Mouse (Mus musculus) liver, embryonic 11.5 days (tissue): Measurements from ENCODE around the gene Mtus2. TPM values are rescaled to one million over a fixed set of nuclear protein-coding genes. Genes with fewer than 3 reads are reported as not detected.
A peak's percentile ranks its signal among the peaks of the same experiment; 100 is the strongest.
"Not testable (repeated sequence)": the region's sequence is repeated elsewhere in the genome, so short reads cannot be mapped to it uniquely, and the experiment has no call there.

Source experiments
- ATAC-seq: fragments of 200-750 bp; cut with Nextera tagmentation; replicated peaks from 2 replicates; pipeline ENCODE4 v1.8.0; 2017; ENCODE audit warnings: moderate number of reproducible peaks, mild to moderate bottlenecking, moderate TSS enrichment, moderate library complexity; ENCODE audit not compliant: low FRiP score
- DNase-seq: peaks from one replicate; pipeline ENCODE4 v3.0.0-alpha.2; 2017; ENCODE audit warnings: low spot score
- H3K27ac ChIP-seq: fragments of 300-500 bp; sonication (generic); 2 replicates; pipeline ENCODE4 v1.5.1; 2014; ENCODE audit warnings: mild to moderate bottlenecking, low read depth, low read length, control low read depth
- H3K27me3 ChIP-seq: fragments of 300-500 bp; sonication (generic); replicated peaks from 2 replicates; pipeline ENCODE4 v1.6.1; 2014; ENCODE audit warnings: low read length, mixed read lengths; ENCODE audit not compliant: control insufficient read depth, insufficient read depth
- H3K36me3 ChIP-seq: fragments of 300-500 bp; sonication (generic); 2 replicates; pipeline ENCODE4 v1.6.1; 2014; ENCODE audit warnings: mild to moderate bottlenecking, low read length, moderate library complexity, mixed read lengths; ENCODE audit not compliant: control insufficient read depth, insufficient read depth
- H3K4me1 ChIP-seq: fragments of 300-500 bp; sonication (generic); replicated peaks from 2 replicates; pipeline ENCODE4 v1.6.1; 2014; ENCODE audit warnings: low read length, mixed read lengths; ENCODE audit not compliant: control insufficient read depth, insufficient read depth
- H3K4me2 ChIP-seq: fragments of 300-500 bp; sonication (generic); 2 replicates; pipeline ENCODE4 v1.6.1; 2014; ENCODE audit warnings: mild to moderate bottlenecking, control low read depth, moderate library complexity
- H3K4me3 ChIP-seq: fragments of 300-500 bp; sonication (generic); 2 replicates; pipeline ENCODE4 v1.5.1; 2014; ENCODE audit warnings: low read depth, low read length, control low read depth
- H3K9ac ChIP-seq: fragments of 300-500 bp; sonication (generic); 2 replicates; pipeline ENCODE4 v1.6.1; 2014; ENCODE audit warnings: low read depth, low read length, control low read depth
- H3K9me3 ChIP-seq: fragments of 300-500 bp; sonication (generic); 2 replicates; pipeline ENCODE4 v1.6.1; 2016; ENCODE audit warnings: low read length, inconsistent platforms, mixed read lengths; ENCODE audit not compliant: control insufficient read depth
- WGBS: fragments of 180-500 bp; shearing (Covaris S2); extraction: QIAGEN DNeasy Blood & Tissue Kit; methylation state at CpG from one replicate; pipeline ENCODE4 v1.1.7; 2014; 5-methylcytosine and 5-hydroxymethylcytosine counted together
- polyA plus RNA-seq: library from polyadenylated mRNA; unstranded; fragments of >200 nt; fragmentation: Nextera tagmentation; extraction: Ambion mirVana; gene quantifications from 2 replicates; pipeline ENCODE4 v1.2.1, GENCODE M21; 2014

Mtus2 gene
- polyA plus RNA-seq, 1 experiment from 2014 or later, result 3.9 TPM

- not testable (repeated sequence) for ATAC-seq, H3K4me2 ChIP-seq, H3K4me3 ChIP-seq, H3K4me1 ChIP-seq, H3K36me3 ChIP-seq, H3K9me3 ChIP-seq, H3K27ac ChIP-seq, H3K9ac ChIP-seq, DNase-seq
- 78% methylated on average over 5 of the region's 5 CpGs for WGBS
- H3K27me3 ChIP-seq, result peaks cover 30% of the 10 kb centered on the region
Measured at GRCm38 (mm10) chr5:147953181-147953580, 3.9 kb upstream of the Mtus2 start.

- H3K4me3 ChIP-seq, result no peak overlapping the region
- 39% methylated on average over 5 of the region's 5 CpGs for WGBS
- no peak for DNase-seq
- no peaks in the 10 kb centered on the region for H3K9me3 ChIP-seq
- no peak overlapping the region for H3K27ac ChIP-seq
- no peak for ATAC-seq
- 0 out of 2 replicates have a peak, but pooled peaks cover 4% of the 10 kb centered on the region for H3K4me1 ChIP-seq
- H3K4me2 ChIP-seq, result no peak overlapping the region
- H3K36me3 ChIP-seq, result no peaks in the 10 kb centered on the region
- H3K27me3 ChIP-seq, result peaks cover 39% of the 10 kb centered on the region
- no peak overlapping the region for H3K9ac ChIP-seq
Measured at GRCm38 (mm10) chr5:147955671-147956070, 1.4 kb upstream of the Mtus2 start.

GRCm38 (mm10) chr5:147956421-147956820 is 699 bp upstream of the Mtus2 start:
- Histone ChIP-seq H3K27ac (no peak overlapping the region), H3K4me2 (peak overlapping the region; percentile 79; the same call in 1 of the 2 replicates), H3K4me1 (0 out of 2 replicates have a peak, but pooled peaks cover 4% of the 10 kb centered on the region), H3K9ac (no peak overlapping the region), H3K4me3 (no peak overlapping the region), H3K36me3 (no peaks in the 10 kb centered on the region), H3K27me3 (peaks cover 39% of the 10 kb centered on the region), H3K9me3 (no peaks in the 10 kb centered on the region)
- ATAC-seq, result no peak
- no peak for DNase-seq
- WGBS, result 6% methylated on average over 11 of the region's 11 CpGs

- H3K27ac ChIP-seq, result no peak overlapping the region
- no peak; the same call in 1 of the 2 replicates for ATAC-seq
- H3K4me3 ChIP-seq, result peak overlapping the region; percentile 52
- no peaks in the 10 kb centered on the region for H3K9me3 ChIP-seq
- WGBS, result 4% methylated on average over 42 of the region's 42 CpGs
- peaks cover 39% of the 10 kb centered on the region for H3K27me3 ChIP-seq
- H3K36me3 ChIP-seq, result no peaks in the 10 kb centered on the region
- H3K9ac ChIP-seq, result no peak overlapping the region
- peak overlapping the region; percentile 79 for H3K4me2 ChIP-seq
- 0 out of 2 replicates have a peak, but pooled peaks cover 4% of the 10 kb centered on the region for H3K4me1 ChIP-seq
- DNase-seq, result peak; percentile 36
Measured at GRCm38 (mm10) chr5:147957592-147958271, 612 bp downstream of the Mtus2 start.

GRCm38 (mm10) chr5:147958552-147958951 is 1.4 kb downstream of the Mtus2 start:
- WGBS, result 46% methylated on average over 13 of the region's 13 CpGs
- H3K4me2 ChIP-seq, result no peak overlapping the region
- no peak overlapping the region for H3K4me3 ChIP-seq
- no peak overlapping the region for H3K9ac ChIP-seq
- H3K9me3 ChIP-seq, result no peaks in the 10 kb centered on the region
- peaks cover 39% of the 10 kb centered on the region for H3K27me3 ChIP-seq
- no peaks in the 10 kb centered on the region for H3K36me3 ChIP-seq
- DNase-seq, result no peak
- H3K4me1 ChIP-seq, result 0 out of 2 replicates have a peak, but pooled peaks cover 4% of the 10 kb centered on the region
- no peak overlapping the region for H3K27ac ChIP-seq
- no peak for ATAC-seq

- H3K27ac ChIP-seq, result no peak overlapping the region
- H3K9ac ChIP-seq, result no peak overlapping the region
- peaks cover 39% of the 10 kb centered on the region for H3K27me3 ChIP-seq
- no peaks in the 10 kb centered on the region for H3K9me3 ChIP-seq
- H3K4me1 ChIP-seq, result 0 out of 2 replicates have a peak, but pooled peaks cover 4% of the 10 kb centered on the region
- no peak overlapping the region for H3K4me2 ChIP-seq
- H3K36me3 ChIP-seq, result no peaks in the 10 kb centered on the region
- ATAC-seq, result no peak
- no peak overlapping the region for H3K4me3 ChIP-seq
- 43% methylated on average over 5 of the region's 5 CpGs for WGBS
- no peak for DNase-seq
Measured at GRCm38 (mm10) chr5:147959088-147959487, 2.0 kb downstream of the Mtus2 start.

- 65% methylated on average over 1 of the region's 1 CpGs for WGBS
- H3K9ac ChIP-seq, result no peak overlapping the region
- H3K4me1 ChIP-seq, result 0 out of 2 replicates have a peak, but pooled peaks cover 4% of the 10 kb centered on the region
- H3K36me3 ChIP-seq, result no peaks in the 10 kb centered on the region
- H3K27me3 ChIP-seq, result peaks cover 33% of the 10 kb centered on the region
- DNase-seq (no peak), ATAC-seq (no peak)
- no peaks in the 10 kb centered on the region for H3K9me3 ChIP-seq
- no peak overlapping the region for H3K4me2 ChIP-seq
- H3K27ac ChIP-seq, result no peak overlapping the region
- no peak overlapping the region for H3K4me3 ChIP-seq
Measured at GRCm38 (mm10) chr5:147960793-147961192, 3.7 kb downstream of the Mtus2 start.

GRCm38 (mm10) chr5:147963820-147964580 is 6.9 kb downstream of the Mtus2 start:
- H3K4me1 ChIP-seq, result no peaks in the 10 kb centered on the region
- no peak overlapping the region for H3K27ac ChIP-seq
- no peak overlapping the region for H3K4me2 ChIP-seq
- no peak overlapping the region for H3K4me3 ChIP-seq
- H3K36me3 ChIP-seq, result no peaks in the 10 kb centered on the region
- no peaks in the 10 kb centered on the region for H3K9me3 ChIP-seq
- H3K9ac ChIP-seq, result no peak overlapping the region
- no peak for DNase-seq
- WGBS, result 60% methylated on average over 13 of the region's 13 CpGs
- ATAC-seq, result no peak
- H3K27me3 ChIP-seq, result peaks cover 1% of the 10 kb centered on the region; the same call in 1 of the 2 replicates
